Mouse (Mus musculus): ENCODE data around the gene Astn2.
A peak's percentile ranks its signal among the peaks of the same experiment; 100 is the strongest.
"Not testable (repeated sequence)": the region's sequence is repeated elsewhere in the genome, so short reads cannot be mapped to it uniquely, and the experiment has no call there.

Gene Astn2

DNA sequence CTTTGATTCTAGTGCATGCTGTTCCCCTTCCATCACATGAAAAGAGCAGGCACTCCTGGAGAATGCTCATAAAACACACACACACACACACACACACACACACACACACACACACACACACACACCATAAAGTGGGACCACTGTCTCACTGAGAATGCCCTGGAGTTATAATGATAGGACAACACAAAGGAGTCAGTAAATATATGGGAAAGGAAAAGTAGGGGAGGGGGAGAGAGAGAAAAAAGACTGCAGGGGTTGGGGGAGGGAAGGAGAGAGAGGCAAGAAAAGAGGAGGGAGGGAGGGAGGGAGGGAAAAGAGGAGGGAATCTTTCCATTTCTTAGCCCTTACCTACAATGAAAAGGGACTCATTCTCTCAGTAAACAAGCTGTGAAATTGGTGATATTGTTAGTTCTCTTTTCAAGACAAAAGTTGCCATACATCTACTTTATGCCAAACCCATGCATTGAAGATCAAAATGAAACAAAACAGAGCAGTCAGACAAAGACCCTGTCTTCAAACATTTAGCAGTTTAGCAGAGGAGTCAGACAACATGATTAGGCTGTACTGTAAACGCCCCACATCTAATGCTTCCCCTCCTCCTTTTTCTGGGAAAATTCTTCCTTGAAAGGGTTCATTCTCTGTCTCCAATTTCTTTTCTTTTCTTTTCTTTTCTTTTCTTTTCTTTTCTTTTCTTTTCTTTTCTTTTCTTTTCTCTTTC lies 717.2 kb downstream of the Astn2 start:
- DNase-seq (ENCODE audit: extremely low read depth, insufficient read length, low spot score): no peak

DNA sequence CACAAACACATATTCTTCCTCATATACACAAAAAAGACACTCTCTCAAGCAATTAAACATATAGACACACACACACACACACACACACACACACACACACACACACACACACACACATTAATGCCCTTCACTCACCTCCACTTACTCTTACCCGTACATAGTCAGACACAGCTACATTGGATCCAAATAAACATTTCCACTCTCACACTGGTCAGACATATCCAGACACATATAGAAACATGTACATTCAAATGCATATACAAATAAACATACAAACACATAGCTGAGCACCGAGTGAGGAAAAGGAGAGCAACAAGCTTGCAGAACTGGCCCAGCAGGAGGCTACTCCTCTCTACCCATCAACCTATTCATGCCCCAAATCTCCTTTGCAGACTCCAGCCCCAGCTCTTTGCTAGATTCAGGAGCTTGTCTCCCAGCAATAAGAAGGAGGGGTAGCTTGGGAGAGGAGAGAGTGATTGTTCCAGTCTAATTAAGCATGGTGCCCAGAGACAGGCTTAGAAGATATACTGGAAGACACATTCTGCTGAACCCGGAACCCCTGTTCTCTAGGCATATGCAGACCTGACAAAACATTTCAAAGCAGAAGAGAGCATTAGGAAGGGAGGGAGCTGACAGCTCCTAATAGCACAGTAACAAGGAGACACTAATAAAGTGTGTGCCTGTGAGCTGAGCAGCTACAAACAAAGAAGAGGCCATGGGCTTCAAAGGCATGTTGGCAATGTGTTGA lies 718.0 kb downstream of the Astn2 start:
- DNase-seq (ENCODE audit: extremely low read depth, insufficient read length, low spot score): no peak

DNA sequence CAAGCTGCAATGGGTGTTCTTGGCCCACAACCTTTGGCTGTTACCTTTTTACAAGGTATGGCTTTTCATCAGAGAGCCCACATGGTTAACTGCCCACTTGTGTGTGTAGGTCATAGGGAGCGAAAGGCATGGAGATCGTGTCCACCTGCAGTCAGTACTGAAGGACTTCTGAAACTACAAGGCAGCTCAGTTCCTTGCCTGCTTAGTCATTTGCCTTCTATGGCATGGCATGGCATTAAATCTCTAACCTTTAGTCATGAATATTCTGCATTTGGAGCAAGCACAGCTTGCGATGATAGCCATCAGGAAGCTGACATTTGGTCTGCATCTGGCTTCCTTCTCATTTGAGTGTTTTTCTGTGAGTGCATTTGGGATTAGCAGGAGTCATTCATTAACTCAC lies 720.0 kb downstream of the Astn2 start:
- DNase-seq (ENCODE audit: extremely low read depth, insufficient read length, low spot score): no peak

DNA sequence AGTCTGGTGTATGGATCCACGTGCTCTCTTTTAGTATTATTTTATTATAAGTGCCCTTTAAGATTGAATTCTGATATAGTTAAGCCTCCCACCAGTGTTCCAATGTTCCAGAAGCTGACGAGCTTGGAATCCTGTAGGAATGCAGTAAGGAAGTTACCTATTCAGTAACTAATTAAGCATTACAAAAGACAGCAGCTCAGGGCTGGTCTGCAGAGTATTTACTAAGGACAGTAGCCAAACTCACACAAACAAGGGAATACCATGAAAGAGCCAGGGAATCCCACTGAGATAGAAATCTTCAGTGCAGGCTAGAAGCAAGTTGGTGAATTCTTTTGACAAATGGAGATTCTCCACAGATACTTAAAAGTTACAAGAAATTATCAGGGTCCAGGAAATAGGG lies 724.6 kb downstream of the Astn2 start:
- not testable (repeated sequence) for DNase-seq (ENCODE audit: extremely low read depth, insufficient read length, low spot score)

DNA sequence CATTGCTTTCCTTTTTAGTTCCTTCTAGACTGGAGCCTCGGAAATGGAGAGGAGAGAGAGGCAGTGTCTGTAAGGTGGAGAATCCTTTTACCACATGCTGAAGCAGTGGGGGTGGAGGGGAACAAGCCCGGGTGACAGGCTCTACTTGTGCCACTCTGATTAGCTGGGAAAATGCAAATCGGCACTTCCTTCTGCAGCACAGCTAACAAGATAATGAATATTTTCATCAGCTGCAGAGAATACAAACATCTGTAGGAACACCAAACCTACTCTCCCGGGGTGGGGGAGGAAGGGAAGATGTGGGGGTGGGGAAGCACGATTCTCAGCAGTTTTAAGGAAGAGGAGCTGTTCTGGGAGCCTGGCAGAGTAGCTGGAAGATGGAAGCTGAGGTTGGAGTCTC lies 725.5 kb downstream of the Astn2 start:
- no peak for DNase-seq (ENCODE audit: extremely low read depth, insufficient read length, low spot score)

DNA sequence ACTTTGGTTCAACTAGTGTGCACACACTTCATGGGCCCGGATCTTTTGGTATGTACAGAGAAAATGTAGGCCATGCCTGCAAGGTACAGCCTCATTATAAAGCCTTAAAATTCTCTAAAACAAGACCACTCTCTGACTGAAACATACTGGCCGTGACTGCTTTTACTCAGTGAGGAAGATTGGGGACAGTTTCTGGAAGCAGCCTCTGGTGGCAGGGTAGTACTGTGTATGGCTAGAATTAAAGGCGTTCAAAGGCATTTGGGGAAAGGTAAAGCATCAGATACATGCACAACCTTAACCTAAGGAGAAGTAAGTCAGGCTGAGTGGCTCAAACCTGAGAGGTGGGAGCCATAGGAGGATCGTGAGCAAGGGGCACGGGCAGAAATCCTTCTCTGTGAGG lies 725.9 kb downstream of the Astn2 start:
- no peak for DNase-seq (ENCODE audit: extremely low read depth, insufficient read length, low spot score)

DNA sequence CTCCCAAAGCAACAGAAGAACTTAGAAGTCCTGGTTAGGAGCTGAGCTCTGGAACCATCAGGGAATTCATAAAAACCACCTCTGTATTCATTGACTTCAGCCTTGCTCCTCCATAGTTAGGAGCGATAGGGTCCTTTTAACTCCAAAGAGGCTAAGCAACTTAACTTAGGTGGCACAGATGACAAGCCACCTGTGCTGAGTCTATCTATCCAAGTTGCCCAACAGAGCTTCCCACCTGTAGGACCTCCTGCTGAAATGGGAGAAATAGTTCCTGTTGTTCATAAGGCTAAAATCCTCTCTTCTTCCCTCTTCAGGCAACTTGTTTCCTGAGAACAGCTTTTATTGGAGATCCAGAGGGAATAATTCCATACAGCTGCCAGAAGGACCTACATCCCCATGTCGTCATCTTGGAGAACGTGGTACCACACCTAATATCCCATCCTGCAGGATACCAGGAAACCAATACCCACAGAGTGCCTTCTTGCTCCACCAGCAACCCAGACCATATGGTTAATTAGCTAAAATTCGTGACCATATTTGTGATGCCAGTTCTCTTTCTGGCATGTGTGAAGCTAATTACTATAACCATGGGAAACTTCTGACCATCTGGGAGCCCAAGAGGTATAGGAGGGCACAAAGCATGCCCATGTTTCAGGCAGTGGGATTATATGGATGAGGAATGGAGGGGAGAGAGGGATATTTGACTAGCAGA lies 730.0 kb downstream of the Astn2 start:
- DNase-seq (ENCODE audit: extremely low read depth, insufficient read length, low spot score): no peak

DNA sequence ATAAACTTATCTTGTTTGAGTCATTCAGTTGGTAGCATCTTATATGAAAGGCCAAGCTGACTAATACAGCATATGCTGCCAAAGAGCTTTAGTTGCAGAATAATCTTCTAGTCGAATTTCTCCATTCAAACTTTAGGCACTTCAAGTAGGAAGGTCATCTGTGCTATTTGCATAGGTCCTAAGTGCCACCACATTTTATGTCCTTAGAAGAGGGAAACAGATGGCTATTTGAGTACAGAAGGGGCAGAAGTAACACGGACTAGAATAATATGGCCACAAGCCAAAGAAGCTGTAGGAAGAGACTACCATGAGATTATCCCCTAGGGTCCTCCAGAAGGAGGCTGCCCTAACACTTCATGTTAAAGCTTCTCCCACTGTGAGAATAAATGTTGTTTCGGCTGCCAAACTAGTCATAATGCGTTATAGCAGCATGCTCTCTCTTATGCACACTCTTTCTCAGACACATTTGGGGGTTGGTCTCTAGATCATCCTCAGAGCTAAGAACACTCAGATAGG lies 730.9 kb downstream of the Astn2 start:
- no peak for DNase-seq (ENCODE audit: extremely low read depth, insufficient read length, low spot score)

DNA sequence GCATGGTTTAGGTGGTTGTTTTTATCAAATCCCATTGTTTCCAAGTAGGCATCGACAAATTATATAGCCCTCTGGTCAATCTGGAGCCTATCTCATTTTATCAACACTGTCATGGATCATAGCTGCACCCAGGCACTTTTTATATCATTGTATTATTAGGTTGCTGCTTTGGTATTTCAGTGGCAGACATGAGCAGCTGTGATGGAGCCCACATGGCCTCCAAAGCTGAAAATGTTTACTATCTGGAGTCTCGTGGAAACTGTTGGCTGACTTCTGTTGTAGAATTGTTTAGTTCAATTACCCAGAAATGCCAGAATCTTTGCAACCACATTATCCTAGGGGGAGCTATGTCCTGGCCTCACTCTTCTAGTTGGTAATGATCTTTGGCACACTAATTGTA lies 732.1 kb downstream of the Astn2 start:
- DNase-seq (ENCODE audit: extremely low read depth, insufficient read length, low spot score): no peak

DNA sequence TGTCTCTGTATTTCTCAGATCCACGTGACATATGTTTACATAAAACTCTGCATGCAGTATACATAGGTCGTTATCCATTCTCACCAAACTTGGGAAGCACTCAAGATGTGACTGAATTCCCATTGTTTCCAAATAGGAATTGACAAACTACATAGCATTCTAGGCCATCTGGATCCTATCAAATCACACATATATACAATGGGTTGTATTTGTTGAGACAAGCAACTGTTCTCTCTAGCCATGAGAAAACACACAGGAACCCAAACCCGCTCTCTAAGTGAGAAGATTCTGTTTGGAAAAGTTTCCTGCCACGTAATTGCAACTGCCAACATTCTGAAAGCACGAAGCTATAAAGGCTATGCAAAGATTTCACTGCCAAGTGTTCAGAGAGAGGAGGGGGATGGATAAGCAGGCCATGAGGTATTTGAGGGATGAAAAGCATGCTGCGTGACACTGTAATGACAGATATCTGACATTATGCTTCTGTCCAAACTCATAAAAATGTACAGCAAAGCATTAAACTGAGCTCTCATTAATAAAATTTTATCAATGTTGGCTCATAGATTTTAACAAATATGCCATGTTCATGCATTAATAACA lies 732.7 kb downstream of the Astn2 start:
- no peak for DNase-seq (ENCODE audit: extremely low read depth, insufficient read length, low spot score)

DNA sequence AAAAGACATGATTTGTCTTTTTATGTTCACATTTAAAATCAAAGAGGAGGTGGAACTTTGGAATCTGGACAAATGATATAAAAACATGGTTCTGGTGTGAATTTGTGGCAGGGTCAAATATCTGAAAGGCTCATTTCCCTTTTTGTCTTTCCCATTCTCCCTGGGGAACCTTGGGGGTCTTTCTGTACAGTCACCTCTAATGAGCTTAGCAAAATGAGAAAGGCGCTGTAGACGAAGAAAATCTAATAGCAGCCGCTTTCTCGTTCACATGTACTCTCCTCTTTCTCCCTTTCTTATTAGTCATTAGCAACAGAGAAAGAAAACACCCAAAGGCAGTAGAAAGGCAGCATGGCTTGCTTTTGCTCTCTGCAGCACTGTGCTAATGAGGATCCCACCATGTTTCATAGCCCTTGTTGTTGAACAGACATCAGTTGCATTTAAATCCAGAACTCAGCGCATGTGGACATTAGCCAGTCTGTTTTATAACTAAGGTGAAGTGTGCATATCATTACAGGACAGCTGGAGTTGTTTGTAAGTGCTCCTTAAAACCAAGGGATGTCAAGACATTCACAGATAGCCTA lies 737.3 kb downstream of the Astn2 start:
- no peak for DNase-seq (ENCODE audit: extremely low read depth, insufficient read length, low spot score)

DNA sequence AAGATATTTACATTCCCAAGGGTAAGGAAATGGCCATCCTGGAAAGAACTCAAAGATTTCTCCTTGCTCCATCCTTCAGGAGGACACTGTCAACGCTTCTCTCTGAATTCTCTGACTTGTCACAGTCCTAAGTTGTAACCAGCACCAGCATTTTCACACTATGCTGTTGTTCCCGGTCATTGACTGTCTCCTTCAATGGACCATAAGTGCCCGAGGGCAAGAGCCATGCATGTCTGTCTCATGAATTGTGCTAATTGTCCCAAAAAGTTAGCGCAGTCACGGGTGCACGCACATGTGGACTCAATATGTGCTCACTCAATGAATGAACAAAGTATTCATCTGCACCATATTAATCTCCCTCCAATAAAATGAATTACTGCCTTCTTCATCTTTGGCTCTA lies 741.2 kb downstream of the Astn2 start:
- DNase-seq (ENCODE audit: extremely low read depth, insufficient read length, low spot score): no peak

DNA sequence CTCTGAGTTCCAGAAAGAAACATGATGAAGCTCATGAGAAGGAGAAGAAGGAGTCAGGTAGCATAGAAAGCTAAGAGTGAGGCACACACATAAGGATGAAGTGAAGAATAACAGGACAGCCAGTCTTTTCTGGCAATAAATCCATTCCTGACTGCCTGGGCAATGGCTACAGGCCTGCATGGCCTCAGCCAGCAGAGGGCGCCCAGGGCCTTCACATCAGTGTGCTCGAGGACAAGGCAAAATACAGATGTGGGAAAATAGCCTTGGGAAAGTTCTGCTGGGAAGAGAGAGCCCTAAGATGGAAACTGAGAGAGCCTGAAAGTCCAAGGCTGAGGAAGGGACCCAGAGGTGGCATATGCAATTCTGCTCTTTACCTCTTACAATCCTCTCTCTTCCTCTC lies 749.7 kb downstream of the Astn2 start:
- peak; percentile 28 for DNase-seq (ENCODE audit: extremely low read depth, insufficient read length, low spot score)

DNA sequence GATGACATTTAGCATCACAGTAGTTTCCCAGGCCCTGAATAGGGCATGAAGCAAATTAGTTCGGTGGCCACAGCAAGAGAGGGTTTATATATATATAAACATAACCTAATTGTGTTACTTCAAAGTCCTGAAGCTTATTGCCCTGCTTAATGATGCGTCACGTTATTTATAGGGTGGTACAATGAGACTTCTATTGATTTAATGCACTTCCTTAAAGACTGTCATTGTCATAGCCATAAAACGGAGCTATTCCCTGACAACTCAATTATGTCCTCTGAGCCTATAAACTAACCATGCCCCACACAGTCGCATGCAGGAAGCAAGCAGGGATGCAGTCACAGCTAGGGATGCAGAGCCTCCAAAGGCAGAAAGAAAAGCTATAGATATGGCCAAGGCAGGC lies 761.8 kb downstream of the Astn2 start:
- DNase-seq (ENCODE audit: extremely low read depth, insufficient read length, low spot score): no peak

DNA sequence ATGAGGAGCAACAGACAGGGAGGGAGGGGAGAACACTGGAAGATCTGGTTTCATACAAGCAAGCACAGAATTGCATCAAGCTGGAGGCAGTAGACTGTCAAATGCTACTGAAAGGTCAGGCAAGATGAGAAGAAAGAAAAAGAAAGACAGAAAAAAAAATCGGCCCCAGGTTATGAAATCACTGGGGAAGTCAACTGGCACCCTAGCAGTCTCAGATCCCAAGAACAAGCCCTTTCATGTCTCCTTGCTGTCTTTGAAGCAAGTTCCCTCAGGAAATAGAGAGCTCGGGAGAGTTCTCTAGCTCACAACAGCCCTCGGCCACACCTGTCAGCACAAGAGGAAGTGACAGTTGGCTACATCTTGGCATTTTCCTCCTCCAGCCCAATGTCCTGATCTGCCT lies 766.2 kb downstream of the Astn2 start:
- no peak for DNase-seq (ENCODE audit: extremely low read depth, insufficient read length, low spot score)

DNA sequence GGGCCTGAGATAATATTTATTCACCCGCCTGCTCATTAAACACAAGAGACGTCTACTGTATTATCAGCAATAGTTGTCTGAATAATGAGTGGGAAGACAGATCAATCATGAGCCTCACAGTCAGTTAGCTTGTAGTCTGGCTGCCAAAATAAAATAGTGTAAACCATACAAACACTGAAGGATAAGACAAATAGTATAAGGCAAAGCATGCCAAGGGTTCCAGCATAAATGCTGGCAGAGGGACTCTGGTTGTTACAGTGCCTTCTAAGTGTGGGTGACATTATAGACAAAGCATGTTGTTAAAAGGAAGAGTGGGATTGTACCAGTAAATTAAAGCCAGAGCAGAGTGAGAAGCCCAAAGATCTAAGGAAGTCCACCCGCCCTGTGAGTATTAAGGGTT lies 784.3 kb downstream of the Astn2 start:
- no peak for DNase-seq (ENCODE audit: extremely low read depth, insufficient read length, low spot score)

DNA sequence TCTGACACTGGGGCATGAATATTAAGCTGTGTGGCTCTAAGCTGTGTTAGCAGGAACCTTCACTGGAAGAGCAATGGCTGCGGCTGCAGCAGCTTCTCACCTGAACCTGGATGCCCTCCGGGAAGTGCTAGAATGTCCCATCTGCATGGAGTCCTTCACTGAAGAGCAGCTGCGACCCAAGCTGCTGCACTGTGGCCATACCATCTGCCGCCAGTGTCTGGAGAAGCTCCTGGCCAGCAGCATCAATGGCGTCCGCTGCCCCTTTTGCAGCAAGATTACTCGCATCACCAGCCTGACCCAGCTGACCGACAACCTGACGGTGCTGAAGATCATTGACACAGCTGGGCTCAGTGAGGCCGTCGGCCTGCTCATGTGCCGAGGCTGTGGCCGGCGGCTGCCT lies 791.3 kb downstream of the Astn2 start:
- no peak for DNase-seq (ENCODE audit: extremely low read depth, insufficient read length, low spot score)

DNA sequence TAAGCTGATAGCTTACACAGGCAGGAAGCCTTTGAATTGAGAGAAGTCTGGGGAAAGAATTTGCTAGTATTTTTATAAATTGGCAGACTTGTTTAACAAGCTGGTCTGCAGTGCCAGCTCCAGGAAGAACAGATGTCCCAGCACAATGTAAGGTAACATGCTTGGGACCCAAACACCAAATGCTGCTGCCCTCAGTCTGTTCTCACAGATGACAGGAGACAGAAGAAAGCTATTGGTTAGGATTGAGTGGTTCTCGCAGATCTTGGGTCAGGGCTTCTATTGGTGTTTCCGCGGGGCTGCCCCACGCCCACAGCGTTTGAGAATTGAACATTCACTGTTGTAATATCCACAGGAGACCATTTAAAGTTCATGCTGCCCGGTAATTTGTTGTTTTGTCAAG lies 793.5 kb downstream of the Astn2 start:
- DNase-seq (ENCODE audit: extremely low read depth, insufficient read length, low spot score): no peak

DNA sequence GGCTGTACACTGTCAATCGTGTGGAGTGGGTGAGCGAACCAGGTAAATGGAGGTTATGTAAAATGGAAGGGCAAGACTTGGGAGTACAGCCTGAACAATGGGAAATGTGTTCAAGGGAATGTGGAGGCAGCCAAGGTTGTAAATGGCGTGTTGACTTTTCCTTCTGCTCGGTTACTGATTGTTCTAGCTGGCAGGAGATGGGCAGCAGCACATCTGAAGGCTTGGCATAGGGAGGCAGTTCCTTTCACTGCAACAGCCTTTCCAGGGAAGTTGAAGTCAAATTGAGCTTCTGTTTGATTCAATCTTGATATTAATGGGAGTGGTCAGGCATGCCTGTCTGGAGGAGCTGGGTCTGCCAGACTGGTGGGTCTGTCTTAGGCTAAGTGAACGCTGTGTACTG lies 794.1 kb downstream of the Astn2 start:
- no peak for DNase-seq (ENCODE audit: extremely low read depth, insufficient read length, low spot score)

DNA sequence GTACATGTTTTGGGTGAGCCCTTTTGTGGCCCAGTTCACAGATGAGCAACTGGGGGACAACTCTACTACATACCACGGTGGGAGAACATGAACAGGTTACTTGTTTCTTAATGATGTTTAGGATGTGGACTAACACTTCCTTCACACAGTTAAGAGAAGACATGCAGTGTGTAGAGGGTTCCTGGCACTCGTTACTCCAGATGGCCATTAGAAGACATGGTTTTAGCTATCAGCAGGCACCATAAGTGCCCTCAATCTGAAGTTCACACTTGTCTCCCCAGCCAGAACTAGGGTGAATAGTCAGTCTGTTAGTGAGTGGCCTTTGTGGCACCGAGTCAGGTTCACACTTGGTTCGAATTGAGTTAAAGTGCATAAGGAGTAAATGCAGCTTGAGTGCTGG lies 796.3 kb downstream of the Astn2 start:
- DNase-seq (ENCODE audit: extremely low read depth, insufficient read length, low spot score): no peak

DNA sequence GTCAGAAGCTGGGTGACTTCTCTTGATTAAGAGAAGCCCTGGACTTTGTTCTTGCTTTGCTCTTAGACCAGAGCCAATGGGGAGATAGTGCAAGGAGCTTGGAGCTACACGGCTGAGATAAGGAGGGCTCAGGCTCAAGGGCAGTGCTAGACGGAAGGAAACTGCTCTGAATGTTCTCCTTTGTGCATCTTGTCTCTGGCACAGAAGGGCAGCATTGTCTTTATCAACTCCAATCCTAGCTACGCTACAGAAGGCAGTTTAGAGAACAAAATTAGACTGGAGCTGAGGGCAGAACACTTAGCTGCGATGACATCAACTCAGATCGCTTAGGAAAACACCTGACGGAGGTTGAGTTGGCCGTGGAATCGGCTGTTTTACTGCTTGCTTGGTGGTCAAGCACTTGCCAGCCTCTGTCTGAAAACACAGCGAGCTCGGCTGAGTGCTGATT lies 797.2 kb downstream of the Astn2 start:
- no peak for DNase-seq (ENCODE audit: extremely low read depth, insufficient read length, low spot score)
